Mouse (Mus musculus): Measurements from ENCODE around the gene Dscaml1. TPM values are rescaled to one million over a fixed set of nuclear protein-coding genes. Genes with fewer than 3 reads are reported as not detected.

Dscaml1 gene
- polyA plus RNA-seq, 1 experiment = 0.62 TPM

GRCm38 (mm10) chr9:45418252-45418651 is 8.2 kb upstream of the Dscaml1 start:
- TF ChIP-seq POLR2A (IDR thresholded peaks at IDR 0.05; ENCODE audit: low read depth, low read length) = no peak
- no peak for TF ChIP-seq CTCF (IDR thresholded peaks at IDR 0.05; ENCODE audit: extremely low read depth, insufficient read length, insufficient replicate concordance, low read depth, low read length)
- no peak overlapping the region for H3K4me3 ChIP-seq (ENCODE audit: low read depth, low read length)
- no peaks in the 10 kb centered on the region for H3K27me3 ChIP-seq (ENCODE audit: control insufficient read depth, insufficient read depth, low read length)
- no peaks in the 10 kb centered on the region for H3K36me3 ChIP-seq (ENCODE audit: control insufficient read depth, insufficient read depth, low read length)
- H3K27ac ChIP-seq (ENCODE audit: insufficient read depth, low read depth, low read length) = no peak overlapping the region
- peaks cover 4% of the 10 kb centered on the region; the same call in 1 of the 2 replicates for H3K4me1 ChIP-seq (ENCODE audit: control insufficient read depth, insufficient read depth, insufficient read length, low read length)
- 61% methylated on average over 8 of the region's 8 CpGs for WGBS

- 69% methylated on average over 8 of the region's 8 CpGs for WGBS
Observed at GRCm38 (mm10) chr9:45421209-45421608, 5.2 kb upstream of the Dscaml1 start.

GRCm38 (mm10) chr9:45422761-45423298 is 3.6 kb upstream of the Dscaml1 start:
- Histone ChIP-seq H3K36me3 (ENCODE audit: control insufficient read depth, insufficient read depth, low read length) (no peaks in the 10 kb centered on the region), H3K27me3 (ENCODE audit: control insufficient read depth, insufficient read depth, low read length) (no peaks in the 10 kb centered on the region), H3K4me1 (ENCODE audit: control insufficient read depth, insufficient read depth, insufficient read length, low read length) (no peaks in the 10 kb centered on the region), H3K27ac (ENCODE audit: insufficient read depth, low read depth, low read length) (no peak overlapping the region), H3K4me3 (ENCODE audit: low read depth, low read length) (no peak overlapping the region)
- TF ChIP-seq POLR2A (IDR thresholded peaks at IDR 0.05; ENCODE audit: low read depth, low read length) = no peak
- TF ChIP-seq CTCF (IDR thresholded peaks at IDR 0.05; ENCODE audit: extremely low read depth, insufficient read length, insufficient replicate concordance, low read depth, low read length) = no peak
- 78% methylated on average over 7 of the region's 7 CpGs for WGBS

More at GRCm38 (mm10) chr9:45421209-45421608, 5.2 kb upstream of the Dscaml1 start:
- no peaks in the 10 kb centered on the region for H3K36me3 ChIP-seq (ENCODE audit: control insufficient read depth, insufficient read depth, low read length)
- H3K4me3 ChIP-seq (ENCODE audit: low read depth, low read length) = no peak overlapping the region
- H3K4me1 ChIP-seq (ENCODE audit: control insufficient read depth, insufficient read depth, insufficient read length, low read length) = peaks cover 4% of the 10 kb centered on the region; the same call in 1 of the 2 replicates
- no peak for TF ChIP-seq POLR2A (IDR thresholded peaks at IDR 0.05; ENCODE audit: low read depth, low read length)
- peak; percentile 41; the same call in 1 of the 2 replicates for TF ChIP-seq CTCF (IDR thresholded peaks at IDR 0.05; ENCODE audit: extremely low read depth, insufficient read length, insufficient replicate concordance, low read depth, low read length)
- H3K27ac ChIP-seq (ENCODE audit: insufficient read depth, low read depth, low read length) = no peak overlapping the region
- H3K27me3 ChIP-seq (ENCODE audit: control insufficient read depth, insufficient read depth, low read length) = no peaks in the 10 kb centered on the region

GRCm38 (mm10) chr9:45429392-45429791 is 3.0 kb downstream of the Dscaml1 start:
- 23% methylated on average over 5 of the region's 5 CpGs for WGBS
- TF ChIP-seq POLR2A (IDR thresholded peaks at IDR 0.05; ENCODE audit: low read depth, low read length) (no peak), CTCF (IDR thresholded peaks at IDR 0.05; ENCODE audit: extremely low read depth, insufficient read length, insufficient replicate concordance, low read depth, low read length) (no peak)
- no peaks in the 10 kb centered on the region for H3K36me3 ChIP-seq (ENCODE audit: control insufficient read depth, insufficient read depth, low read length)
- no peak overlapping the region for H3K4me3 ChIP-seq (ENCODE audit: low read depth, low read length)
- no peak overlapping the region for H3K27ac ChIP-seq (ENCODE audit: insufficient read depth, low read depth, low read length)
- H3K27me3 ChIP-seq (ENCODE audit: control insufficient read depth, insufficient read depth, low read length) = peaks cover 34% of the 10 kb centered on the region
- no peaks in the 10 kb centered on the region for H3K4me1 ChIP-seq (ENCODE audit: control insufficient read depth, insufficient read depth, insufficient read length, low read length)

GRCm38 (mm10) chr9:45429951-45430697 is 3.7 kb downstream of the Dscaml1 start:
- Histone ChIP-seq H3K36me3 (ENCODE audit: control insufficient read depth, insufficient read depth, low read length) (no peaks in the 10 kb centered on the region), H3K4me1 (ENCODE audit: control insufficient read depth, insufficient read depth, insufficient read length, low read length) (no peaks in the 10 kb centered on the region), H3K27me3 (ENCODE audit: control insufficient read depth, insufficient read depth, low read length) (peaks cover 34% of the 10 kb centered on the region), H3K4me3 (ENCODE audit: low read depth, low read length) (no peak overlapping the region), H3K27ac (ENCODE audit: insufficient read depth, low read depth, low read length) (no peak overlapping the region)
- 4% methylated on average over 54 of the region's 54 CpGs for WGBS
- no peak for TF ChIP-seq POLR2A (IDR thresholded peaks at IDR 0.05; ENCODE audit: low read depth, low read length)
- TF ChIP-seq CTCF (IDR thresholded peaks at IDR 0.05; ENCODE audit: extremely low read depth, insufficient read length, insufficient replicate concordance, low read depth, low read length) = no peak

- H3K27ac ChIP-seq (ENCODE audit: insufficient read depth, low read depth, low read length) = no peak overlapping the region
- no peaks in the 10 kb centered on the region for H3K36me3 ChIP-seq (ENCODE audit: control insufficient read depth, insufficient read depth, low read length)
- WGBS = 4% methylated on average over 17 of the region's 17 CpGs
- no peak overlapping the region for H3K4me3 ChIP-seq (ENCODE audit: low read depth, low read length)
- H3K4me1 ChIP-seq (ENCODE audit: control insufficient read depth, insufficient read depth, insufficient read length, low read length) = no peaks in the 10 kb centered on the region
- peaks cover 34% of the 10 kb centered on the region for H3K27me3 ChIP-seq (ENCODE audit: control insufficient read depth, insufficient read depth, low read length)
- TF ChIP-seq CTCF (IDR thresholded peaks at IDR 0.05; ENCODE audit: extremely low read depth, insufficient read length, insufficient replicate concordance, low read depth, low read length) (no peak), POLR2A (IDR thresholded peaks at IDR 0.05; ENCODE audit: low read depth, low read length) (no peak)
Observed at GRCm38 (mm10) chr9:45430698-45430959, 4.2 kb downstream of the Dscaml1 start.

GRCm38 (mm10) chr9:45431150-45431549 is 4.7 kb downstream of the Dscaml1 start:
- Histone ChIP-seq H3K36me3 (ENCODE audit: control insufficient read depth, insufficient read depth, low read length) (no peaks in the 10 kb centered on the region), H3K27me3 (ENCODE audit: control insufficient read depth, insufficient read depth, low read length) (peaks cover 34% of the 10 kb centered on the region), H3K4me3 (ENCODE audit: low read depth, low read length) (no peak overlapping the region), H3K27ac (ENCODE audit: insufficient read depth, low read depth, low read length) (no peak overlapping the region), H3K4me1 (ENCODE audit: control insufficient read depth, insufficient read depth, insufficient read length, low read length) (no peaks in the 10 kb centered on the region)
- TF ChIP-seq POLR2A (IDR thresholded peaks at IDR 0.05; ENCODE audit: low read depth, low read length) (no peak), CTCF (IDR thresholded peaks at IDR 0.05; ENCODE audit: extremely low read depth, insufficient read length, insufficient replicate concordance, low read depth, low read length) (no peak)
- WGBS = 4% methylated on average over 26 of the region's 26 CpGs

Measured in small intestine, adult 2 months (tissue).